Mouse (Mus musculus) testis, adult 2 months (tissue): Measurements from ENCODE around the gene Edem1. TPM values are rescaled to one million over a fixed set of nuclear protein-coding genes. Genes with fewer than 3 reads are reported as not detected.

Source experiments
- H3K27ac ChIP-seq: fragments of 200-500 bp; 2 replicates; pipeline ENCODE4 v1.5.1; 2012; ENCODE audit warnings: low read depth, low read length; ENCODE audit not compliant: control insufficient read depth, insufficient read depth
- H3K27me3 ChIP-seq: fragments of 200-500 bp; 2 replicates; pipeline ENCODE4 v1.6.1; 2012; ENCODE audit warnings: mild to moderate bottlenecking, low read length, moderate library complexity; ENCODE audit not compliant: control insufficient read depth, insufficient read depth
- H3K36me3 ChIP-seq: fragments of 200-500 bp; 2 replicates; pipeline ENCODE4 v1.6.1; 2012; ENCODE audit warnings: mild to moderate bottlenecking, low read length; ENCODE audit not compliant: control insufficient read depth, insufficient read depth
- H3K4me1 ChIP-seq: fragments of 200-500 bp; 2 replicates; pipeline ENCODE4 v1.6.1; 2012; ENCODE audit warnings: low read length; ENCODE audit not compliant: control insufficient read depth, insufficient read depth
- H3K4me3 ChIP-seq: fragments of 200-500 bp; 2 replicates; pipeline ENCODE4 v1.5.1; 2012; ENCODE audit warnings: low read depth, mild to moderate bottlenecking, low read length, moderate library complexity, mixed read lengths; ENCODE audit not compliant: control insufficient read depth
- CTCF ChIP-seq: fragments of 200-500 bp; IDR thresholded peaks from 2 replicates; pipeline ENCODE4 v1.5.1; 2012; ENCODE audit warnings: low read depth, mild to moderate bottlenecking, inconsistent platforms, low read length, moderate library complexity; ENCODE audit not compliant: control insufficient read depth, insufficient read depth, insufficient replicate concordance
- POLR2A ChIP-seq: fragments of 200-500 bp; IDR thresholded peaks from 2 replicates; pipeline ENCODE4 v1.6.1; 2012; ENCODE audit warnings: low read depth, mild to moderate bottlenecking, inconsistent platforms, low read length, moderate library complexity; ENCODE audit not compliant: control insufficient read depth
- polyA plus RNA-seq: library from polyadenylated mRNA; depleted of rRNA; stranded (reverse); fragments of >200 nt; gene quantifications from 2 replicates; pipeline ENCODE4 v1.2.3, GENCODE M21; 2012

Edem1 gene
- polyA plus RNA-seq, 1 experiment = 7.4 TPM

GRCm38 (mm10) chr6:108832170-108832569, 3.7 kb downstream of the Edem1 start:
- Histone ChIP-seq H3K4me3 (no peak overlapping the region), H3K27ac (no peak overlapping the region), H3K4me1 (peaks cover 11% of the 10 kb centered on the region), H3K36me3 (no peaks in the 10 kb centered on the region), H3K27me3 (no peaks in the 10 kb centered on the region)
- no peak for TF ChIP-seq POLR2A
- TF ChIP-seq CTCF = no peak

- Histone ChIP-seq H3K4me1 (peaks cover 10% of the 10 kb centered on the region), H3K27me3 (no peaks in the 10 kb centered on the region), H3K4me3 (no peak overlapping the region), H3K36me3 (no peaks in the 10 kb centered on the region), H3K27ac (no peak overlapping the region)
- no peak for TF ChIP-seq CTCF
- no peak for TF ChIP-seq POLR2A
These were observed 4.5 kb downstream of the Edem1 start for GRCm38 (mm10) chr6:108832989-108833388.

- H3K27ac ChIP-seq = peak overlapping the region; percentile 16
- H3K36me3 ChIP-seq = no peaks in the 10 kb centered on the region
- H3K4me1 ChIP-seq = peaks cover 9% of the 10 kb centered on the region
- H3K4me3 ChIP-seq = no peak overlapping the region
- TF ChIP-seq CTCF (no peak), POLR2A (no peak)
- H3K27me3 ChIP-seq = no peaks in the 10 kb centered on the region
These were observed 5.7 kb downstream of the Edem1 start for GRCm38 (mm10) chr6:108833963-108834697.

- peaks cover 3% of the 10 kb centered on the region; the same call in 1 of the 2 replicates for H3K4me1 ChIP-seq
- H3K27me3 ChIP-seq = no peaks in the 10 kb centered on the region
- no peaks in the 10 kb centered on the region for H3K36me3 ChIP-seq
- no peak overlapping the region for H3K4me3 ChIP-seq
- no peak overlapping the region for H3K27ac ChIP-seq
- TF ChIP-seq POLR2A = no peak
- no peak for TF ChIP-seq CTCF
These were observed 7.6 kb downstream of the Edem1 start for GRCm38 (mm10) chr6:108835765-108836691.

- H3K27ac ChIP-seq = no peak overlapping the region
- H3K4me1 ChIP-seq = peaks cover 3% of the 10 kb centered on the region; the same call in 1 of the 2 replicates
- H3K36me3 ChIP-seq = no peaks in the 10 kb centered on the region
- H3K27me3 ChIP-seq = no peaks in the 10 kb centered on the region
- TF ChIP-seq POLR2A (no peak), CTCF (no peak)
- no peak overlapping the region for H3K4me3 ChIP-seq
These were observed 8.6 kb downstream of the Edem1 start for GRCm38 (mm10) chr6:108837081-108837480.

GRCm38 (mm10) chr6:108837958-108838357, 9.5 kb downstream of the Edem1 start:
- no peak for TF ChIP-seq POLR2A
- TF ChIP-seq CTCF = no peak

GRCm38 (mm10) chr6:108839432-108839831, 11.0 kb downstream of the Edem1 start:
- no peaks in the 10 kb centered on the region for H3K36me3 ChIP-seq
- H3K27ac ChIP-seq = no peak overlapping the region
- no peak overlapping the region for H3K4me3 ChIP-seq
- TF ChIP-seq POLR2A (no peak), CTCF (no peak)
- H3K4me1 ChIP-seq = peaks cover 3% of the 10 kb centered on the region; the same call in 1 of the 2 replicates
- H3K27me3 ChIP-seq = no peaks in the 10 kb centered on the region

More at GRCm38 (mm10) chr6:108837958-108838357, 9.5 kb downstream of the Edem1 start:
- Histone ChIP-seq H3K4me1 (peaks cover 3% of the 10 kb centered on the region; the same call in 1 of the 2 replicates), H3K27ac (no peak overlapping the region), H3K27me3 (no peaks in the 10 kb centered on the region), H3K4me3 (no peak overlapping the region), H3K36me3 (no peaks in the 10 kb centered on the region)
